Mouse (Mus musculus) midbrain, embryonic 11.5 days (tissue): ENCODE measurements around the gene 1190005I06Rik. TPM values are rescaled to one million over a fixed set of nuclear protein-coding genes. Genes with fewer than 3 reads are reported as not detected.

ENCODE experiments used
- ATAC-seq: fragments of 200-750 bp; cut with Nextera tagmentation; 2 replicates; pipeline ENCODE4 v1.8.0; 2017; ENCODE audit warnings: moderate TSS enrichment, moderate library complexity; ENCODE audit not compliant: low FRiP score
- DNase-seq: peaks from one replicate; pipeline ENCODE4 v3.0.0; 2015; ENCODE audit warnings: low spot score; ENCODE audit errors: missing footprints
- H3K27ac ChIP-seq: fragments of 300-500 bp; sonication (generic); 2 replicates; pipeline ENCODE4 v1.5.1; 2014; ENCODE audit warnings: low read depth, low read length
- H3K27me3 ChIP-seq: fragments of 300-500 bp; sonication (generic); 2 replicates; pipeline ENCODE4 v1.6.1; 2014; ENCODE audit warnings: mild to moderate bottlenecking, low read length, moderate library complexity, mixed read lengths; ENCODE audit not compliant: control insufficient read depth, insufficient read depth
- H3K36me3 ChIP-seq: fragments of 300-500 bp; sonication (generic); 2 replicates; pipeline ENCODE4 v1.6.1; 2014; ENCODE audit warnings: mild to moderate bottlenecking, low read length, moderate library complexity, mixed read lengths; ENCODE audit not compliant: control insufficient read depth, insufficient read depth
- H3K4me1 ChIP-seq: fragments of 300-500 bp; sonication (generic); 2 replicates; pipeline ENCODE4 v1.6.1; 2014; ENCODE audit warnings: low read length; ENCODE audit not compliant: control insufficient read depth, insufficient read depth
- H3K4me2 ChIP-seq: fragments of 300-500 bp; sonication (generic); 2 replicates; pipeline ENCODE4 v1.6.1; 2014; ENCODE audit warnings: mild to moderate bottlenecking, moderate library complexity
- H3K4me3 ChIP-seq: fragments of 300-500 bp; sonication (generic); 2 replicates; pipeline ENCODE4 v1.5.1; 2014; ENCODE audit warnings: low read depth, low read length
- H3K9ac ChIP-seq: fragments of 300-500 bp; sonication (generic); 2 replicates; pipeline ENCODE4 v1.6.1; 2014; ENCODE audit warnings: low read length
- H3K9me3 ChIP-seq: fragments of 300-500 bp; sonication (generic); 2 replicates; pipeline ENCODE4 v1.6.1; 2016; ENCODE audit warnings: low read length; ENCODE audit not compliant: control insufficient read depth
- WGBS: fragments of 180-500 bp; shearing (Covaris S2); extraction: QIAGEN DNeasy Blood & Tissue Kit; methylation state at CpG from one replicate; pipeline ENCODE4 v1.1.7; 2014; 5-methylcytosine and 5-hydroxymethylcytosine counted together
- polyA plus RNA-seq: library from polyadenylated mRNA; unstranded; fragments of >200 nt; fragmentation: Nextera tagmentation; extraction: Ambion mirVana; gene quantifications from 2 replicates; pipeline ENCODE4 v1.2.1, GENCODE M21; 2014

Gene 1190005I06Rik
- polyA plus RNA-seq, 1 experiment from 2014 or later: 4.4 TPM

- no peaks in the 10 kb centered on the region for H3K27me3 ChIP-seq
- no peak overlapping the region for H3K9ac ChIP-seq
- DNase-seq (no peak), ATAC-seq (no peak)
- no peak overlapping the region for H3K27ac ChIP-seq
- WGBS: 89% methylated on average over 16 of the region's 16 CpGs
- peaks cover 10% of the 10 kb centered on the region for H3K36me3 ChIP-seq
- H3K4me1 ChIP-seq: peaks cover 6% of the 10 kb centered on the region
- H3K9me3 ChIP-seq: no peaks in the 10 kb centered on the region
- H3K4me3 ChIP-seq: no peak overlapping the region
- H3K4me2 ChIP-seq: no peak overlapping the region
Measured at GRCm38 (mm10) chr8:120672626-120673229, 25.3 kb upstream of the 1190005I06Rik start.

GRCm38 (mm10) chr8:120671775-120672174, 24.3 kb upstream of the 1190005I06Rik start:
- ATAC-seq (no peak), DNase-seq (no peak)
- Histone ChIP-seq H3K4me3 (no peak overlapping the region), H3K36me3 (peaks cover 10% of the 10 kb centered on the region), H3K27me3 (no peaks in the 10 kb centered on the region), H3K4me1 (peaks cover 9% of the 10 kb centered on the region), H3K4me2 (no peak overlapping the region), H3K9me3 (no peaks in the 10 kb centered on the region), H3K9ac (no peak overlapping the region), H3K27ac (no peak overlapping the region)
- 62% methylated on average over 6 of the region's 6 CpGs for WGBS

GRCm38 (mm10) chr8:120668374-120668905, 21.0 kb upstream of the 1190005I06Rik start, which contains the start of gene Emc8:
Gene Emc8 (minus strand): TSS chr8:120668573.
- peak within 1 kb of the TSS; percentile 77 for H3K9ac ChIP-seq
- ATAC-seq (peak; percentile 18; the same call in 1 of the 2 replicates), DNase-seq (no peak)
- H3K4me2 ChIP-seq: peak within 1 kb of the TSS; percentile 89
- WGBS: under 1% methylated on average over 46 of the region's 51 CpGs
- peaks cover 18% of the 10 kb centered on the region for H3K4me1 ChIP-seq
- peak within 1 kb of the TSS; percentile 92 for H3K4me3 ChIP-seq
- no peaks in the 10 kb centered on the region for H3K9me3 ChIP-seq
- peak within 1 kb of the TSS; percentile 27; the same call in 1 of the 2 replicates for H3K27ac ChIP-seq
- H3K36me3 ChIP-seq: peaks cover 9% of the 10 kb centered on the region
- H3K27me3 ChIP-seq: no peaks in the 10 kb centered on the region

GRCm38 (mm10) chr8:120667561-120668373, 20.3 kb upstream of the 1190005I06Rik start, which contains the start of the genes Gm27021 and Cox4i1:
Gene Gm27021 (minus strand): TSS chr8:120668079.
Gene Cox4i1 (plus strand): TSS chr8:120668222.
- DNase-seq: peak; percentile 99
- Histone ChIP-seq H3K27ac (peak within 1 kb of the TSS; percentile 27; the same call in 1 of the 2 replicates), H3K27me3 (no peaks in the 10 kb centered on the region), H3K9me3 (no peaks in the 10 kb centered on the region), H3K4me1 (peaks cover 18% of the 10 kb centered on the region), H3K4me3 (peak within 1 kb of the TSS; percentile 92), H3K4me2 (peak within 1 kb of the TSS; percentile 89), H3K9ac (peak within 1 kb of the TSS; percentile 77), H3K36me3 (peaks cover 2% of the 10 kb centered on the region)
- ATAC-seq: peak; percentile 93
- WGBS: under 1% methylated on average over 92 of the region's 105 CpGs

- Histone ChIP-seq H3K36me3 (no peaks in the 10 kb centered on the region), H3K9me3 (no peaks in the 10 kb centered on the region), H3K27me3 (no peaks in the 10 kb centered on the region), H3K9ac (peak overlapping the region; percentile 77), H3K27ac (no peak overlapping the region), H3K4me1 (peaks cover 18% of the 10 kb centered on the region), H3K4me2 (peak overlapping the region; percentile 89), H3K4me3 (peak overlapping the region; percentile 92)
- whole genome bisulfite sequencing: 2% methylated on average over 17 of the region's 17 CpGs
- ATAC-seq: no peak
- DNase-seq: peak; percentile 88
Measured at GRCm38 (mm10) chr8:120666807-120667470, 19.5 kb upstream of the 1190005I06Rik start.

GRCm38 (mm10) chr8:120665726-120666455, 18.5 kb upstream of the 1190005I06Rik start:
- no peaks in the 10 kb centered on the region for H3K27me3 ChIP-seq
- H3K4me2 ChIP-seq: peak overlapping the region; percentile 89; the same call in 1 of the 2 replicates
- DNase-seq: no peak
- 70% methylated on average over 3 of the region's 3 CpGs for WGBS
- H3K27ac ChIP-seq: no peak overlapping the region
- H3K4me3 ChIP-seq: no peak overlapping the region
- no peaks in the 10 kb centered on the region for H3K36me3 ChIP-seq
- no peak overlapping the region for H3K9ac ChIP-seq
- peaks cover 18% of the 10 kb centered on the region for H3K4me1 ChIP-seq
- ATAC-seq: no peak
- no peaks in the 10 kb centered on the region for H3K9me3 ChIP-seq

- no peak overlapping the region for H3K4me2 ChIP-seq
- no peak for ATAC-seq
- WGBS: 85% methylated on average over 6 of the region's 6 CpGs
- H3K4me1 ChIP-seq: peaks cover 18% of the 10 kb centered on the region
- no peaks in the 10 kb centered on the region for H3K9me3 ChIP-seq
- H3K4me3 ChIP-seq: no peak overlapping the region
- H3K36me3 ChIP-seq: no peaks in the 10 kb centered on the region
- H3K27ac ChIP-seq: no peak overlapping the region
- no peak for DNase-seq
- no peak overlapping the region for H3K9ac ChIP-seq
- no peaks in the 10 kb centered on the region for H3K27me3 ChIP-seq
Measured at GRCm38 (mm10) chr8:120664566-120664965, 17.1 kb upstream of the 1190005I06Rik start.

GRCm38 (mm10) chr8:120657415-120657814, 10.0 kb upstream of the 1190005I06Rik start:
- H3K4me1 ChIP-seq: no peaks in the 10 kb centered on the region
- peaks cover 21% of the 10 kb centered on the region for H3K36me3 ChIP-seq
- no peaks in the 10 kb centered on the region for H3K9me3 ChIP-seq
- no peak overlapping the region for H3K27ac ChIP-seq
- H3K4me3 ChIP-seq: no peak overlapping the region
- 88% methylated on average over 8 of the region's 8 CpGs for WGBS
- DNase-seq (no peak), ATAC-seq (no peak)
- no peak overlapping the region for H3K4me2 ChIP-seq
- no peaks in the 10 kb centered on the region for H3K27me3 ChIP-seq
- no peak overlapping the region for H3K9ac ChIP-seq
